Comparison of ENCODE assay signal across 21 mouse cellular contexts in the genomic region with DNA sequence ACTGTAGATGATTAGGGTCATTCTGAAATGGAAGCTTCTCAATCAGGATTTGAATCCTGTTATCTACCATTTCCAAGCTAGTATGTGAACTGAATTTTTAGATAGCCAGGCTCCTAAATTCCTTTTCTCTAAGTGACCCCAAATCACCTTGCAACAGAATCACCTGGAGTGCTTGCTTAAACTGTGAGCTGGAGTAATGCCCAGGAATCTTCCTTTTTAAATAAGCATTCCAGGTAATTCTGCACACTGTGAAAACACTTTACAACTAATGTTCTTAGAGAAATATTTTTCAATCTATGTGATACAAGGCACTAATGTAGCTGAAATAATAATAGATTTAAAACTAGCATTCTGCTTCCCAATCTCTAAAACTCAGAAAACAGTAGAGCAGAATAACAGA.
DNase-seq lines count a peak whose midpoint lies in the region; ATAC-seq and TF ChIP-seq lines count a peak whose summit lies in the region.
"Had no signal": no experiment of that assay in that cellular context is flagged by ENCODE, and none has a peak within 500 bp of the region (broad histone marks: within the 10 kb centered on the region; RNA-seq: fewer than 3 reads in every experiment).

No protein-coding gene starts in this region.

- TF ChIP-seq CTCF in liver, adult 2 months (IDR thresholded peaks at IDR 0.05; ENCODE audit: low read depth, low read length): no peak

- H3K9ac ChIP-seq in heart, embryonic 11.5 days (ENCODE audit: low read depth, low read length): no peak overlapping the region
- H3K9ac ChIP-seq in heart, embryonic 16.5 days (ENCODE audit: low read length): no peak overlapping the region
- H3K9ac ChIP-seq in liver, adult 2 months (ENCODE audit: low read depth, low read length): no peak overlapping the region
- H3K9ac ChIP-seq: embryonic facial prominence, embryonic 15.5 days; forebrain, embryonic 12.5 days; forebrain, postnatal 0 days; hindbrain, embryonic 15.5 days; midbrain, embryonic 12.5 days had no signal

- no peak for DNase-seq in heart, postnatal 14 days
- DNase-seq in heart, postnatal 25 days (ENCODE audit: low spot score): no peak
- peak; percentile 61 for DNase-seq in liver, adult 2 months (ENCODE audit: extremely low read depth, low read depth, low spot score)
- no peak for DNase-seq in liver
- DNase-seq in brain, adult 2 months (ENCODE audit: low read depth, low spot score): peak; percentile 53
- DNase-seq: adrenal gland, adult 8-10 months; cerebellum, adult 8-10 months; forebrain, postnatal 0 days; kidney, adult 2 months; kidney, postnatal 36 days; layer of hippocampus, postnatal 36 days; thymus, postnatal 4 days had no signal

- no peaks in the 10 kb centered on the region for H3K27me3 ChIP-seq in heart, embryonic 11.5 days (ENCODE audit: control insufficient read depth, insufficient read depth, low read length)
- no peaks in the 10 kb centered on the region for H3K27me3 ChIP-seq in heart, embryonic 16.5 days (ENCODE audit: control insufficient read depth, insufficient read depth, low read length)
- H3K27me3 ChIP-seq in liver, adult 2 months (ENCODE audit: control insufficient read depth, insufficient read depth, low read length): no peaks in the 10 kb centered on the region
- H3K27me3 ChIP-seq: embryonic facial prominence, embryonic 15.5 days; forebrain, embryonic 12.5 days; hindbrain, embryonic 15.5 days; midbrain, embryonic 12.5 days had no signal

- no peaks in the 10 kb centered on the region for H3K79me2 ChIP-seq in liver, adult 2 months (ENCODE audit: control insufficient read depth, insufficient read depth, low read length)

- no peak overlapping the region for H3K4me3 ChIP-seq in heart, embryonic 11.5 days (ENCODE audit: low read depth, low read length)
- no peak overlapping the region for H3K4me3 ChIP-seq in heart, embryonic 16.5 days (ENCODE audit: low read length)
- no peak overlapping the region for H3K4me3 ChIP-seq in liver, adult 2 months (ENCODE audit: insufficient read depth, low read depth, low read length)
- H3K4me3 ChIP-seq: embryonic facial prominence, embryonic 10.5 days; embryonic facial prominence, embryonic 15.5 days; forebrain, embryonic 12.5 days; hindbrain, embryonic 15.5 days; midbrain, embryonic 12.5 days had no signal

- H3K4me2 ChIP-seq in heart, embryonic 11.5 days: peak overlapping the region; percentile 27; the same call in 1 of the 2 replicates
- peak overlapping the region; percentile 24; the same call in 1 of the 2 replicates for H3K4me2 ChIP-seq in heart, embryonic 16.5 days (ENCODE audit: low read depth, low read length)
- H3K4me2 ChIP-seq: embryonic facial prominence, embryonic 15.5 days; forebrain, embryonic 12.5 days; hindbrain, embryonic 15.5 days; liver, embryonic 11.5 days; midbrain, embryonic 12.5 days had no signal

- H3K9me3 ChIP-seq in heart, embryonic 11.5 days (replicated peaks; ENCODE audit: control insufficient read depth, low read length): no peaks in the 10 kb centered on the region
- H3K9me3 ChIP-seq in heart, embryonic 16.5 days (replicated peaks; ENCODE audit: control insufficient read depth, low read length): no peaks in the 10 kb centered on the region
- H3K9me3 ChIP-seq: embryonic facial prominence, embryonic 10.5 days; embryonic facial prominence, embryonic 15.5 days; forebrain, embryonic 12.5 days; G1E; hindbrain, embryonic 15.5 days; midbrain, embryonic 12.5 days had no signal

- TF ChIP-seq POLR2A in liver, adult 2 months (IDR thresholded peaks at IDR 0.05; ENCODE audit: extremely low read depth, insufficient read depth, low read length): no peak

- no peak for ATAC-seq in heart, embryonic 11.5 days (replicated peaks; ENCODE audit: insufficient number of reproducible peaks, low FRiP score, low TSS enrichment)
- no peak for ATAC-seq in heart, embryonic 16.5 days (replicated peaks; ENCODE audit: extremely low read depth, insufficient read depth, low FRiP score)
- ATAC-seq: forebrain, postnatal 0 days had no signal

- H3K4me1 ChIP-seq in heart, embryonic 11.5 days (ENCODE audit: control insufficient read depth, insufficient read depth, low read length): peaks cover 44% of the 10 kb centered on the region
- peaks cover 45% of the 10 kb centered on the region for H3K4me1 ChIP-seq in heart, embryonic 16.5 days (ENCODE audit: control insufficient read depth, insufficient read depth, low read length)
- peaks cover 4% of the 10 kb centered on the region; the same call in 1 of the 2 replicates for H3K4me1 ChIP-seq in liver, adult 2 months (ENCODE audit: control insufficient read depth, insufficient read depth, low read length)

- H3K36me3 ChIP-seq in heart, embryonic 11.5 days (ENCODE audit: control insufficient read depth, insufficient read depth, low read length): no peaks in the 10 kb centered on the region
- no peaks in the 10 kb centered on the region for H3K36me3 ChIP-seq in heart, embryonic 16.5 days (ENCODE audit: control insufficient read depth, insufficient read depth)
- no peaks in the 10 kb centered on the region; the same call in 1 of the 2 replicates for H3K36me3 ChIP-seq in liver, adult 2 months (ENCODE audit: control insufficient read depth, insufficient read depth, low read length)
- H3K36me3 ChIP-seq: embryonic facial prominence, embryonic 10.5 days; embryonic facial prominence, embryonic 15.5 days; forebrain, embryonic 12.5 days; hindbrain, embryonic 15.5 days; midbrain, embryonic 12.5 days had no signal

- peak overlapping the region; percentile 36 for H3K27ac ChIP-seq in heart, embryonic 11.5 days (ENCODE audit: low read depth, low read length)
- H3K27ac ChIP-seq in heart, embryonic 16.5 days (ENCODE audit: low read length): peak overlapping the region; percentile 60
- H3K27ac ChIP-seq in liver, adult 2 months (replicated peaks; ENCODE audit: insufficient read depth, low read depth, low read length): no peak overlapping the region
- H3K27ac ChIP-seq: embryonic facial prominence, embryonic 10.5 days; embryonic facial prominence, embryonic 15.5 days; forebrain, embryonic 12.5 days; hindbrain, embryonic 15.5 days; midbrain, embryonic 12.5 days had no signal

- intact Hi-C loops in heart, postnatal 14 days (cut with DNase I): no loop called here
- intact Hi-C loops in heart, postnatal 25 days (cut with DNase I): loop anchor here (5.0 kb wide), 1 partner anchor 74 kb away; no protein-coding TSS in a partner anchor

Comparison
In these comparisons a context has a peak if more than half of its experiments do, and no peak if none do; other contexts are left out.
1. DNase-seq: peak in liver, adult 2 months (single experiment) and brain, adult 2 months (single experiment); none in heart, postnatal 14 days (0 of 2), heart, postnatal 25 days (single experiment) and liver (single experiment).